Mouse (Mus musculus): ENCODE data around the gene Uaca.

Gene Uaca

GRCm38 (mm10) chr9:60794210-60794840 is at the start of gene Uaca:
TSS of gene Uaca (plus strand) at chr9:60794542.
- peak; percentile 100 for DNase-seq

DNA sequence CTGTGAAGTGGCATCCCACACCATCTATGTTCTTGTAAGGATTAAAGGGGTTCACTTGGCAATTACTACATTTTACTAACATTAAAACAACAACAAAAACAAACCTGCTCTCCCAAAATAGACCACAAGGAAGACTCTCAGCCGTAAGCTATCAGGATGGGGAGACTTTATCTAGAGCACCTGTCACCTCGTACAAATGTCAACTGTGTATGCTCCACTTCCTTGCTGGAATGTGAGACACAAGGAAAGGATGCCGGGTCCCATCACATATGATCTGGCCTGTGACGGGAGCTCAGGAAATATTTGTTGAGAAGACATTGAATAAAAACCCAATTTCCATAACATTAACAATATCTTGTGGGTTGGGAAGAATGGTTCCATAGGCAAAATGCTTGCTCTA is 49.4 kb upstream of the Uaca start:
- no peak for DNase-seq

- DNase-seq: peak; percentile 76
These were observed 47.8 kb upstream of the Uaca start for GRCm38 (mm10) chr9:60746561-60746960.

DNA sequence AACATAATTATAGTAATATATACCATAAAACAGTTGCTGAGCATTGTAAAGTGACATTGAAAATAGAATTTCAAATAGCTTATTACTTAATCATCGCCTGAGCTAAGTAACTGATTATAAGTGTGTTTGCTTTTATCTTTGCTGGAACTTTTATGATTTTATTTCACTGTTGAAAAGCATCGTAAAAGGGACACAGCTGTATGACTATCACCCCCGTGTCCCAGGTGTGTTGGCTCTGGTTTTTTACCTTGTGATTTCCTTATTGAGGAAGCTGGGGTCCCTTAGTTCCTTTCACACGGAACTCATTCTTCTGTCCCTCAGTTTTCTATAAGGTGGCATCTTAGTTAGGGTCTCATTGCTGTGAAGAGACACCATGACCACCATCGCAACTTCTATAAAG is 46.7 kb upstream of the Uaca start:
- DNase-seq: no peak

DNA sequence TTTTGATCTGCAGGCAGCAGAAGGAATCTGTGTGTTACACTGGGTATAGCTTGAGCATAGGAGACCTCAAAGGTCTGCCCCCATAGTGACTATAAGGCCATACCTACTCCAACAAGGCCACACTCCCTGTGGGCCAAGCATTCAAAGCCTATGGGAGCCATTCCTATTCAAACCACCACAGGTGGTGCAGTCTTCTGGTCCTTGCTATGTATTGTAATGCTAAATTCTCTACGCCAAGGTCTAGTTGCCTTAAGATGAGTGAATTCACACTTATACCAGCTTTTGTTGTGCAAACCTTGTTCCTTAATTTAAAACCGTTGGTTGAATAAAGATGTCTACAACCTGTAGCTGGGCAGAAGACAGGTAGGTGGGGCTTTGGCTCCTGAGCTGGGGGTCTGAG is 46.2 kb upstream of the Uaca start:
- DNase-seq: no peak

DNA sequence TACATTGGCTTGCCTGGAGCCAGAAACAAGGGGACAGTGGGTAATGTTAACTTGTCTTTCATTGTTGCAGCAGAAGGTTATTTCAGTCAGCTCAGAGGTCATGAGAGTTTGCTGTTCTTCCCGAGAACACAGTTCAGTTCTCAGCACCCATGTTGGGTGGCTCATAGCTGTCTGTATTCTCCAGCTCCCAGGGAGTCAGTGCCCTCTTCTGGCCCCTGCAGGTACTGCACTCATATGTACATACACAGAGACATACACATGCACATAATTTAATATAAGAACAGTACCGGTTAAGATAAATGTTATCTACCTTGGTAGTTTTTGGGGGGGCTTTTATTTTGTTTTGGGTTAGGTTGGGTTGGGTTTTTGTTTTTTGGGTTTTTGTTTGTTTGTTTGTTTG is 45.2 kb upstream of the Uaca start:
- peak; percentile 49 for DNase-seq

DNA sequence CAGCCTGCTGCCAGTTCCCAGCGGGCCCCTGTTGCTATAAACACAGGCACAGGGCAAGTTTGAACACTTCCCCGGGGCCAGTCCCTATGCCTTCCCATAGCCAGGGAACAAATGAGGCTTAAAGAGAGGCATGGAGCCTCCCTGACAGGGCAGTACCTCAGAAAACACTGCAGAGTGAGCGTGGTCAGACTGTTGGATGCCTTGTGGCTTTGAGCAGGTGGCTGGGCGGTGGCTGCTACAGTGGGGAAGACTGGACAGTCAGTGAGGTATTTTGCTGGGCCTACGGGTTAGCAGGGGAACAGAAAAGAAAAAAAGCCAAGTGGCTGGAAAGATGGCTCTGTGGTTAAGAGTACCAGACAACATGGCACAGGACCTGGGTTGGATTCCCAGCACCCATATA is 43.2 kb upstream of the Uaca start:
- DNase-seq: no peak

GRCm38 (mm10) chr9:60751971-60752370 is 42.4 kb upstream of the Uaca start:
- DNase-seq: peak; percentile 69

DNA sequence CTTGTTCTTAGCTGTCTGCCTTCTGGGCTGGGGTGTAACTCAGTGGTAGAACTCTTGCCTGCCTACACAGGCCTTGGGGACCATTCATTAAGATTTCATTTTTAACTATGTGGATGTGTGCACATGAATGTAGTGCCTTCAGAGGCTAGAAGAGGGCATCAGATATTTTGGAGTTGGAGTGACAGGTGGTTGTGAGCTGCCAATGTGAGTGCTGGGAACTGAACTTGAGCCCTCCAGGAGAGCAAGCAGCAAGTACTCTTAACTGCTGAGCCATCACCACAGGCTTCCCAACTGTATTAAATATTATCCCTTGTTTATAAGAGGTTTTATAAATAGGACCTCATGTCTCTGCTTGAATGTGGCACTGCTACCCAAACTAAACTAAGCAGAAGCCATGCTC is 41.7 kb upstream of the Uaca start:
- DNase-seq: peak; percentile 70

DNA sequence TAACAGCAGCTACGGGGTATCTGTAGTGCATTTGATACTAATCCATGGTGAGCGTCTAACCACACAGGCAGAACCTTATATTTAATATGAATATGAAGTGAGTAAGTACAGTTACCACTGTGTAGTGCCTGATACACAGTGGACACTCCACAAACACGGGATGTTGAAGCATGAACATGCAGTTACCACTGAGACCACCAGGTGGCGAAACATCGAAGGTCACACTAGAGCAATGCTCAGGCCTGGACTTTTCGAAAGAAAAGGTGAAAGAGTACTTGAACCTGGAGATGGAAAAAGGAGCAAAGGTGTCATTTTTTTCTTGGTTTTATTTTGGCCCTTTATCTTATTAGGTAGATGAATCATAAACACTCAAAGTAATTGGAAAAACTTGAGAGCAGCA is 38.1 kb upstream of the Uaca start:
- peak; percentile 94 for DNase-seq

- peak; percentile 92 for DNase-seq
These were observed 37.2 kb upstream of the Uaca start for GRCm38 (mm10) chr9:60756866-60757740.

GRCm38 (mm10) chr9:60757817-60758216 is 36.5 kb upstream of the Uaca start:
- peak; percentile 97 for DNase-seq

- peak; percentile 98 for DNase-seq
These were observed 34.8 kb upstream of the Uaca start for GRCm38 (mm10) chr9:60759436-60760007.

- peak; percentile 41 for DNase-seq
These were observed 29.2 kb upstream of the Uaca start for GRCm38 (mm10) chr9:60765181-60765580.

DNA sequence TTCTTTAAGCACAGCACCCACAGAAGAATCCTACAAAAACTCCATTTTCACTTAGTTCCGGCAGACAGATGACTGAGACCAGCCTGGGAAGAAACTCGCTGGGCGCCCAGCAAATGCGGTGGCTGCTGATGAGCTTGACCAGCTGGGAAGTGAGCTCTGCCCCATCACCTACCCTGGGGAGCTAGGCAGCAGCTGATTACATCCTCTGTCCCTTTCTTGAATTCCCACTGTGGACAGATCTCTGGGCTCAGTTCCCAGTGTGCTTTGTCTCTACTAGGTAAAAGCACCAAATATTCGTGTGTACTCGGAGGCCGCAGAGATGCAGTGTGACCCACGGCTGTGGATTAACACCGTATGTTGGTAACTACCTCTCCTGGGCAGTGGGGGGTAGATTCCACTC is 25.9 kb upstream of the Uaca start:
- peak; percentile 95 for DNase-seq

- DNase-seq: peak; percentile 97
These were observed 24.6 kb upstream of the Uaca start for GRCm38 (mm10) chr9:60769711-60770111.

- no peak for DNase-seq
These were observed 20.6 kb upstream of the Uaca start for GRCm38 (mm10) chr9:60773713-60774112.

GRCm38 (mm10) chr9:60776899-60777298 is 17.4 kb upstream of the Uaca start:
- DNase-seq: peak; percentile 94

DNA sequence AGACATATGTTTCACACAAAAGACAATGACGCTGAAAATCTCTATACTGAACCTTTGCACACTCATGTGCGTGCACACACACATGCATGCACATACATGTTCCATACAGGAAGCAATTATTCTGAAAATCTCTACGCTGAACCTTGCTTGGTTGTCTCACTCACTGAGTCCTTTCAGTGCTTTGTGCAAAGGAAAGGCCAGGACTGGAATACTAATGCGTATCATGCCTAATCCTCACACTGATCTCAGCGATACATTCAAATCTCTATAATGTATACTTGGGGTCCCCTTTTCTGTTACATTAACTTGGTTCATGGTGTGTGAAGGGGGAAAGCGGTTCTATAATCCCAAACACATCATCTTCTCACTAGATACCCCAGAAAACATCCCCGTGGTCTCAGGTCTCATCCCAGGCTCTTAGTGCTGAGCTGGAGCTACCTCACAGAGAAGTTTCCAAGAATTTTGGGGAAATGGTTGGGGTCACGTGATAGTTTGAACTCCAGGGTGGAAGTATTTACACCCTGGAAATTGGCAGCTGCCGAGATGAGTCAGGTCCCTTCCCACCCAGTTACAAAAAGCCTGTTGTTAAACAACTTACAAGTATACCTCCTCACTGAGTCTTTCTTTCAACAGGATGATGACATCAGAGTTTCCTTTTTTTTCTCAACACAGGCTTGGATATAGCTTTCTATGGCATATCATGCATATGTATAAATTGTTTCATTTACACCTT is 12.1 kb upstream of the Uaca start:
- no peak for DNase-seq

DNA sequence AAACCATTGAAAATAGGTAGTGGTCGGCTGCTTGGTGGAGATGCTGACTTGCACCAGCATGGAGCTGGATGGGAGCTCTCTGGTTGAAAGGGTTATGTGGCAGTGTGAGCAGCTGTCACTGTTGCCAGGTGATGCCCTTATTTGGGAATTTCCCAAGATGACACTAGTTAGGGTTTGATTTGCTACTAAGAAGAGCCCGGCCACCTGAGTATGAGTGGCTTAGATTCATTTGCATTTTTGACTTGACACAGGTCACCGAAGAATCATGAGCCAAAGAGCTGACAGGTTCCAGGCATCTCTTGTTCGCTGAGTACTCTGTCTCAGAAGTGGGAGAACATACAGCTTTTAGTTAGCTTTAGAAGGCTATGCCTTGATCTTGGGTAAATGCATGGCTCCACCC is 9.3 kb upstream of the Uaca start:
- no peak for DNase-seq

- DNase-seq: no peak
These were observed 6.7 kb upstream of the Uaca start for GRCm38 (mm10) chr9:60787517-60788110.

DNA sequence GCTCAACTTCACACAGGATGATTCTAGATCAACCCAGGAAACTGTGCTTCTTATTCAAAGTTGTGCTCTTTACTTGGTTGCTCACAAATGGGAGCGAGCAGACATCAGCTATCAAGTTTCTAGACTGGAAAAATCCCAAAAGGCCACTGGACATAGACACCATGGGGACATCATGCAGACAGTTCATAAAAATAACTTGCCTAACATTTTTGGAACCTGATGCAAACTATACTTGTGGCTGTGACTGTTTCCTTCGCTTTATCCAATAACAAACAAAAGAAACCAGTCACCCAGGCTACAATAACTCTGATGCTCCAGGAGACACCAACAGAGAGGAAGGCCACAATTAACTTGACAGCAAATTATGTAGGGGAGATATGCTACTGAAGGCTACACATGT is 4.1 kb upstream of the Uaca start:
- DNase-seq: peak; percentile 27

DNA sequence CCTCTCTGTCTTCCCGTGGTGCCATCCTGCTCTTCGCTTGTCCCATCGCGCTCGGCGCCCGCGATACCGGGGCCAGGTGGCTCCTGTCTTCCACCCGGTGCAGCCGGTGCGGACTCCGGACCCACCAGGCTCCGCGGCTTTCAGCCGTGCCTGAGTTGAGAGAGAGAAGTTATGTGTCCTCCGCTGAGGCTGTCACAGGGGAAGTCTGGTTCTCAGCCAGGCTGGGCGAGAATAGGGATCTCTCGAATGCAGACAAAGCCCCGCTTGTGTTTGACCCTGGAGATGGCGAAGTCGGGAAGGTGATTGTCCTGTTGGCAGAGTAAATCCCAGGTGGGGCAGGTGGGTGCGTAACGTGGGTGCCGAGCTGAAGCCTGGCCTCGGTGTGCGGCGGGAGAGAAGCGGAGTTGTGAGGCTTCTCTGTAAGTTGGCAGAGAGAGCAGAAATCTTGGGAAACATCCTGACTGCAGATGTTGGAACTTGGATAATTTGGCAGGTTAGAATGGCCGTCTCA is 554 bp downstream of the Uaca start:
- DNase-seq: peak; percentile 97
